Mouse (Mus musculus) E14TG2a.4 (cell line): ENCODE measurements around the gene Ccr5.

Source experiments
- CTCF ChIP-seq: conservative IDR thresholded peaks from 2 replicates; pipeline ENCODE4 v1.5.1; 2014; ENCODE audit warnings: low read length
- NANOG ChIP-seq: IDR thresholded peaks from 2 replicates; pipeline ENCODE4 v1.6.1; 2014; ENCODE audit warnings: borderline replicate concordance, low read length, mixed read lengths
- POU5F1 ChIP-seq: IDR thresholded peaks from 2 replicates; pipeline ENCODE4 v1.6.1; 2014; ENCODE audit warnings: low read length, borderline replicate concordance

DNA sequence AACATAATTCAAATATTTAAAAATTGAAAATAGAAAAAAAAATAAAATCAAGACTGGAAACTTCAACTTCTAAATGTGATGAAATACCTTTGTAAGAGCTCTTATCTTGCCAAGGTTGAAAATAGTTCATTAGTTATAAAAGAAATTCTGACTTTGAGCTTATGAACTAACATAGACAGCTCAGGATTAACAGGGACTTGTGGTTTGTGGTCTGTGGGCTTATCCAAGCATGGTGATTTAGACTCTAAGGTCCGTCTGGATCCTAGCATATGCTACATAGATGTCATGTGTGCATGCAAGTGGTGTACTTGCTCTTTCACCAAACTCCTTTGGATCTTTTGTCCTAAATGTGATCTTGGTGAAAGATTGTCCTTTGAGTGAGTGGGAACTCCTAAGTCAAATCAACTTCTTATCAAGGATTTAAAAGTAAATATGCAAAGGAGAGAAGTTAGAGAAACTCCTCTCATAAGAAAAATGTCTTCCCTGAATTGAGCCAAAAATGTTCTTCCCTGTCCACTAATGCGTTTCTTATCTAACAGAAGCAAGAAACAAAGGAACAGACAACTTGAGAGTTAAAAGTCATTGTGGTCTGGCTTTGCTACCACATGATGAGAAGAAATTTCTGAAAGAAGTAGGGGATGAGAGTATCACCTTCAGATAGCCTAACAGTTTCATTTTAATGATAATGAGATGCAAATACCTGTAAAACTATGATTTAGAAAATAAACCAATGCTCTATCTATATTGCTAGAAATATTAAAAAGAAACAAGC, 12.8 kb upstream of the Ccr5 start:
- TF ChIP-seq CTCF (no peak), NANOG (no peak), POU5F1 (no peak)
